Mouse (Mus musculus) macrophage (primary cell): ENCODE data around the gene Fgf3. TPM values are rescaled to one million over a fixed set of nuclear protein-coding genes. Genes with fewer than 3 reads are reported as not detected.
"Not testable (repeated sequence)": the region's sequence is repeated elsewhere in the genome, so short reads cannot be mapped to it uniquely, and the experiment has no call there.

Experiments used
- H3K27ac ChIP-seq: fragments of 350-480 bp; formaldehyde crosslinking; 2 replicates; pipeline ENCODE4 v1.9.0; 2021
- H3K36me3 ChIP-seq: fragments of 350-480 bp; formaldehyde crosslinking; 2 replicates; pipeline ENCODE4 v1.9.0; 2021; ENCODE audit errors: inconsistent target
- H3K4me3 ChIP-seq: fragments of 350-480 bp; formaldehyde crosslinking; 2 replicates; pipeline ENCODE4 v1.9.0; 2021; ENCODE audit errors: inconsistent target
- H3K79me2 ChIP-seq: fragments of 350-480 bp; formaldehyde crosslinking; 2 replicates; pipeline ENCODE4 v1.9.0; 2021; ENCODE audit errors: inconsistent target
- WGBS: methylation state at CpG from one replicate; pipeline ENCODE4 v1.1.7; 2026; ENCODE audit warnings: inconsistent platforms; ENCODE audit not compliant: missing documents; 5-methylcytosine and 5-hydroxymethylcytosine counted together
- polyA plus RNA-seq: library from polyadenylated mRNA; stranded (reverse); fragments of 250-400 nt; gene quantifications from 3 replicates; pipeline ENCODE4 v1.2.4, GENCODE M21; 2018; ENCODE audit warnings: inconsistent platforms

Gene Fgf3
- polyA plus RNA-seq, 1 experiment from 2014 or later, result not detected

- 86% methylated on average over 8 of the region's 8 CpGs for WGBS
- no peaks in the 10 kb centered on the region for H3K79me2 ChIP-seq
These were observed 29.7 kb downstream of the Fgf3 start for GRCm38 (mm10) chr7:144867602-144868001.

GRCm38 (mm10) chr7:144872420-144872819 is 34.5 kb downstream of the Fgf3 start:
- WGBS, result 49% methylated on average over 4 of the region's 4 CpGs
- H3K4me3 ChIP-seq, result no peak overlapping the region
- H3K27ac ChIP-seq, result no peak overlapping the region
- H3K36me3 ChIP-seq, result no peaks in the 10 kb centered on the region
- H3K79me2 ChIP-seq, result no peaks in the 10 kb centered on the region

More at GRCm38 (mm10) chr7:144867602-144868001, 29.7 kb downstream of the Fgf3 start:
- H3K27ac ChIP-seq, result no peak overlapping the region
- H3K4me3 ChIP-seq, result no peak overlapping the region
- H3K36me3 ChIP-seq, result no peaks in the 10 kb centered on the region

- no peaks in the 10 kb centered on the region for H3K79me2 ChIP-seq
- no peak overlapping the region for H3K4me3 ChIP-seq
- no peak overlapping the region for H3K27ac ChIP-seq
- no peaks in the 10 kb centered on the region for H3K36me3 ChIP-seq
- 95% methylated on average over 4 of the region's 4 CpGs for WGBS
These were observed 35.3 kb downstream of the Fgf3 start for GRCm38 (mm10) chr7:144873160-144873559.

GRCm38 (mm10) chr7:144874226-144874625 is 36.3 kb downstream of the Fgf3 start:
- 89% methylated on average over 4 of the region's 4 CpGs for WGBS
- H3K79me2 ChIP-seq, result no peaks in the 10 kb centered on the region
- H3K36me3 ChIP-seq, result no peaks in the 10 kb centered on the region
- H3K27ac ChIP-seq, result no peak overlapping the region
- no peak overlapping the region for H3K4me3 ChIP-seq

- Histone ChIP-seq H3K36me3 (no peaks in the 10 kb centered on the region), H3K4me3 (no peak overlapping the region), H3K27ac (no peak overlapping the region), H3K79me2 (no peaks in the 10 kb centered on the region)
- WGBS, result 100% methylated on average over 1 of the region's 1 CpGs
These were observed 40.5 kb downstream of the Fgf3 start for GRCm38 (mm10) chr7:144878401-144878800.

GRCm38 (mm10) chr7:144883106-144883505 is 45.2 kb downstream of the Fgf3 start:
- H3K79me2 ChIP-seq, result no peaks in the 10 kb centered on the region
- 86% methylated on average over 2 of the region's 2 CpGs for WGBS
- H3K27ac ChIP-seq, result no peak overlapping the region
- no peaks in the 10 kb centered on the region for H3K36me3 ChIP-seq
- no peak overlapping the region for H3K4me3 ChIP-seq

GRCm38 (mm10) chr7:144887672-144888071 is 49.8 kb downstream of the Fgf3 start:
- H3K79me2 ChIP-seq, result no peaks in the 10 kb centered on the region
- no peak overlapping the region for H3K4me3 ChIP-seq
- WGBS, result 80% methylated on average over 2 of the region's 2 CpGs
- no peak overlapping the region for H3K27ac ChIP-seq
- H3K36me3 ChIP-seq, result no peaks in the 10 kb centered on the region

- H3K79me2 ChIP-seq, result no peaks in the 10 kb centered on the region
- no peak overlapping the region for H3K4me3 ChIP-seq
- WGBS, result 21% methylated on average over 18 of the region's 18 CpGs
- H3K27ac ChIP-seq, result no peak overlapping the region
- no peaks in the 10 kb centered on the region for H3K36me3 ChIP-seq
These were observed 50.8 kb downstream of the Fgf3 start for GRCm38 (mm10) chr7:144888564-144889299.

GRCm38 (mm10) chr7:144890661-144891060 is 52.8 kb downstream of the Fgf3 start:
- not testable (repeated sequence) for H3K79me2 ChIP-seq, H3K4me3 ChIP-seq, H3K36me3 ChIP-seq, H3K27ac ChIP-seq
- WGBS, result no CpG with 5 or more reads among the region's 1 CpGs

- WGBS, result 91% methylated on average over 2 of the region's 2 CpGs
These were observed 54.0 kb downstream of the Fgf3 start for GRCm38 (mm10) chr7:144891863-144892262.

GRCm38 (mm10) chr7:144892322-144892721 is 54.4 kb downstream of the Fgf3 start:
- no peaks in the 10 kb centered on the region for H3K36me3 ChIP-seq
- no peaks in the 10 kb centered on the region for H3K79me2 ChIP-seq
- 65% methylated on average over 6 of the region's 6 CpGs for WGBS
- no peak overlapping the region for H3K4me3 ChIP-seq
- no peak overlapping the region for H3K27ac ChIP-seq

More at GRCm38 (mm10) chr7:144891863-144892262, 54.0 kb downstream of the Fgf3 start:
- H3K4me3 ChIP-seq, result no peak overlapping the region
- no peak overlapping the region for H3K27ac ChIP-seq
- H3K79me2 ChIP-seq, result no peaks in the 10 kb centered on the region
- H3K36me3 ChIP-seq, result no peaks in the 10 kb centered on the region

Other genes starting within 250 kb of the Fgf3 start
- not detected in 3 replicates for gene Ano1, start 86.1 kb upstream of the Fgf3 start, polyA plus RNA-seq
- not detected in 3 replicates for gene Fgf4, start 9.3 kb downstream of the Fgf3 start, polyA plus RNA-seq
- gene Fgf15, start 58.4 kb downstream of the Fgf3 start, polyA plus RNA-seq, result not detected in 3 replicates
- 35.0 to 45.0 TPM (median 40.9 TPM) in 3 replicates for gene LTO1, start 77.0 kb downstream of the Fgf3 start, polyA plus RNA-seq
- 17.6 to 482 TPM (median 57.2 TPM) in 3 replicates for gene Ccnd1, start 101.8 kb downstream of the Fgf3 start, polyA plus RNA-seq